Mouse (Mus musculus) ES-Bruce4 (cell line): ENCODE results near the gene Etv5.

Experiments used
- CTCF ChIP-seq: IDR thresholded peaks from one replicate; pipeline ENCODE4 v1.8.1; 2011; ENCODE audit warnings: low read depth, low read length
- POLR2A ChIP-seq: IDR thresholded peaks from one replicate; pipeline ENCODE4 v1.8.1; 2011; ENCODE audit warnings: low read length; ENCODE audit not compliant: insufficient read depth

DNA sequence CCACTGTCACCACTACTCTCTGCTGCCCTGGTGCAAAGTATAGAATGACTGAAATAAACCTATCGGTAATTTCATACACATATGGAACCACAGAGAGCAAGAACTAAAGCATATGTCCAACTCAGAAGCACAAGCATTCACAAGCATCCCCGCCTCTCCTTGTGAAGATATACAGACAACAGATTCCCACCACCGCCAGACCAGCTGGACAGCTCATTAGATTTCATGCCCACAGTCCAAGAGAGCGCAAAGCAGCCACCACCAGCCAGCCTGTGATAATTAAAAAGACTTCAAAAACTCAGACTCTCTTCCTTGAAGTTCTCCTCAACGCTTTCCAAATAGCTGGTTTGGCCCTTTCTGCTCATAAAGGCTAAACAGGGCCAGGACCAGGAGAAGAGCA is 17.3 kb downstream of the Etv5 start:
- TF ChIP-seq POLR2A (no peak), CTCF (no peak)
